Mouse (Mus musculus) lung, adult 2 months (tissue): ENCODE data around the gene Mical3. TPM values are rescaled to one million over a fixed set of nuclear protein-coding genes. Genes with fewer than 3 reads are reported as not detected.

Source experiments
- DNase-seq: peaks from one replicate; pipeline ENCODE4 v3.0.0; 2022
- H3K4me1 ChIP-seq: fragments of 200-500 bp; 2 replicates; pipeline ENCODE4 v1.6.1; 2011; ENCODE audit warnings: low read length; ENCODE audit not compliant: control insufficient read depth, insufficient read depth
- H3K4me3 ChIP-seq: fragments of 200-500 bp; replicated peaks from 2 replicates; pipeline ENCODE3; 2011; ENCODE audit warnings: low read depth, mild to moderate bottlenecking, control low read depth, low read length; ENCODE audit errors: extremely low read depth
- CTCF ChIP-seq: fragments of 200-500 bp; IDR thresholded peaks from 2 replicates; pipeline ENCODE4 v1.5.1; 2011; ENCODE audit warnings: mild to moderate bottlenecking, low read length, control low read depth; ENCODE audit not compliant: insufficient read depth
- POLR2A ChIP-seq: fragments of 200-500 bp; IDR thresholded peaks from 2 replicates; pipeline ENCODE4 v1.6.1; 2011; ENCODE audit warnings: low read depth, mild to moderate bottlenecking, control low read depth, low read length, borderline replicate concordance; ENCODE audit errors: extremely low read depth
- WGBS: fragments of 180-500 bp; shearing (Covaris S2); methylation state at CpG from one replicate; pipeline ENCODE4 v1.1.7; 2018; 5-methylcytosine and 5-hydroxymethylcytosine counted together
- polyA plus RNA-seq: library from polyadenylated mRNA; depleted of rRNA; stranded (reverse); fragments of >200 nt; gene quantifications from 2 replicates; pipeline ENCODE4 v1.2.3, GENCODE M21; 2012; rRNA removed

Mical3 gene
- polyA plus RNA-seq: 17.8 and 24.3 TPM in 2 replicates

GRCm38 (mm10) chr6:121130773-121131172 lies at the start of gene Mical3:
TSS of gene Mical3 (minus strand) at chr6:121130999.
- 5% methylated on average over 17 of the region's 17 CpGs for WGBS
- H3K4me1 ChIP-seq: no peaks in the 10 kb centered on the region
- TF ChIP-seq CTCF (no peak), POLR2A (no peak)

GRCm38 (mm10) chr6:121179846-121180245 lies 49.0 kb upstream of the Mical3 start:
- 62% methylated on average over 7 of the region's 7 CpGs for WGBS
- no peak overlapping the region for H3K4me3 ChIP-seq
- peaks cover 4% of the 10 kb centered on the region; the same call in 1 of the 2 replicates for H3K4me1 ChIP-seq
- TF ChIP-seq POLR2A (no peak), CTCF (no peak)
- no peak for DNase-seq

More at GRCm38 (mm10) chr6:121130773-121131172, at the start of gene Mical3:
- peak within 1 kb of the TSS; percentile 31 for H3K4me3 ChIP-seq
- DNase-seq: no peak

DNA sequence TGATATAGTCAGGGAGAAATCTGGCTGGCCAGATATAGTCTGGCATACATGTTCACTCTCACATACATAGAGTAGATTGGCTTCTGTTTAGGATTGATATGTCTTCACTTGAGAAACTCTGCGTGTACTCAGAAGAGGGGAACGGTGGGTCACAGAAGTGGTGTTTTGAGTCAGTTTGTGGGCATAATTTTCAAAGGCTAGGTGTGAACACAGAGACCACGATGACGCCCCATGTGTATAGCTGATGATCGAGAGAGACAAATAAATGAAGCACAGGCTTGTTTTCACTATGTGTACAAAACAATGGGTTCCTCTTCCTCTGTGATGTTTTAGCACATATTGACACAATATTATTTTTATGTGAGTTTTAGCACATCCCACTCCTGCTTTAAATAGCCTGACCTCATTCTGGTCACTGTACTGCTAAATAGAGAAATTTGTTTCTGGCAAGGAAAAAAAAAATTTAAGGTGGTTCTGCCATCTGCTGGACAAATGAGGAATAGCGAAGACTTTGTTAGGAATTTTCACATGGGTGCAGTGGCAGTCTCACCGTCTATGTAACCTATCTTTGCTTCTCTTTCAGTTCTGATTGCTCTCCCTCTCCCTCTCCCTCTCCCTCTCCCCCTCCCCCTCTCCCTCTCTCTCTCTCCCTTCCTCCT lies 48.0 kb upstream of the Mical3 start:
- H3K4me3 ChIP-seq: no peak overlapping the region
- TF ChIP-seq CTCF: peak; percentile 36; the same call in 1 of the 2 replicates
- no peak for TF ChIP-seq POLR2A
- no peaks in the 10 kb centered on the region for H3K4me1 ChIP-seq
- DNase-seq: no peak
- 58% methylated on average over 7 of the region's 7 CpGs for WGBS

DNA sequence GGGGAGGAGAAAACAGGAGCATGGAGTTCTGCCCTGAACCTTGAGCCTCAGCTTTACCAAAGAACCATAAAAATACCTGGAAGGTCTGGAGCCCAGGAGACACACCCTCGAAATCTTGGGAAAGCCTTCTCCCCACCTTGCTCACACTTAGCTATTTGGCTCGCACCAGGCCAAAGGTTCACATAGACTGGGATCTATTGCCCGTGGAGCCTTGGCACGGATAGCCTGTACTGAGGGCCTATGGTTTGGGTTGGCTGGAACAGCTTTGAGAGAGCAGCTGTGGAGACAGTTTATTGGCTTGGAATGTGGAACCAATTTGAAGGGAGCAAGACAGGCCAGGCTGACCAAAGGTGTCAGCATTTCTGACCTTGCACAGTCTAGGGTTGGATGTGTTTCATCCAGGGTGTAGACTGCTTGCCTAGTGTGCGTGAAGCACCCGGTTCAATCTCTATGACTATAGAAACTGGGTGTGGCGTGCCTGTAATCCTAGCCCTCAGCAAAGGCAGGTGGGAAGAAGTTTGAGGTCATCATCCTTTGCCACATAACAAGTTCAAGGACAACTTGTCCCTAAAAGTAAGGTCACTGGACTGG lies 46.4 kb upstream of the Mical3 start:
- no peak overlapping the region for H3K4me3 ChIP-seq
- WGBS: 76% methylated on average over 7 of the region's 7 CpGs
- no peaks in the 10 kb centered on the region for H3K4me1 ChIP-seq
- no peak for DNase-seq
- TF ChIP-seq POLR2A (no peak), CTCF (no peak)

DNA sequence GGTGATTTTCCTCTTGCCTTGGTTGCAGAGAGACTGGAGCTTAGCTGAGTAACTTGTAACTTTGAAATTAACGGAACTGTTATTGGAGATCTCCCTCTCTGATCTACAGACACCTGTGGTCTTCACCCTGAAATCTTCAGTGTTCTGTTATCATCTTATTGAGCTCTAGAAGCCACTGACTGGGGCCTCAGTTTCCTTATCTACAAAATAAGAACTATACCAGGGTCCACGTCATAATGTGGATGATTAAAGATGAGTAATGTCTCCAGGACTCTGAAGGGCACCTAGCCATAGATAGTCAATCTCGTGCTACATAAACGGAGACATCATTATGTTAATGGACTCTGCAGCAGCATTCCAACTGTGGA lies 45.9 kb upstream of the Mical3 start:
- 82% methylated on average over 4 of the region's 4 CpGs for WGBS
- no peak for DNase-seq
- no peak for TF ChIP-seq CTCF
- TF ChIP-seq POLR2A: no peak
- Histone ChIP-seq H3K4me1 (no peaks in the 10 kb centered on the region), H3K4me3 (no peak overlapping the region)

- no peak overlapping the region for H3K4me3 ChIP-seq
- TF ChIP-seq CTCF: no peak
- TF ChIP-seq POLR2A: no peak
- H3K4me1 ChIP-seq: no peaks in the 10 kb centered on the region
- WGBS: 43% methylated on average over 14 of the region's 14 CpGs
- DNase-seq: no peak
These were observed 45.4 kb upstream of the Mical3 start for GRCm38 (mm10) chr6:121176011-121176730.

DNA sequence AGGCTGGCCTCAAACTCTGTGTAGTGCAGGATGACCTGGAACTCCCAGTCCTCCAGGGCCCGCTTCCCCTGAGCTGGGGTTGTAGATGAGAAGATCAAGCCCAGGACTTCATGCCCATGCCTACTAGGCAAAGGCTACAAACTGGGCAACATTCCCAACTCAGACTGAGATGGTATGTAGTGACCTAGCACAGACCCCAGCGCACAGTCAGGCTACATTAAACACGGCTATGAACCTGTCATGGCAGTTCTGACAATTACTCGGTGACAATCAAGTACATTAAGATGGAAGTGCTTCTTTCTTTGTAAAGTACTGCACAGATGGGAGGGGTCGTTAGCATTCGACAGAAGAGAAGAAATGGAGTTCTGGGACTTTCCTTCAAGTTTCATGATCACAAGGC lies 44.0 kb upstream of the Mical3 start:
- Histone ChIP-seq H3K4me3 (no peak overlapping the region), H3K4me1 (no peaks in the 10 kb centered on the region)
- 95% methylated on average over 6 of the region's 6 CpGs for WGBS
- DNase-seq: no peak
- TF ChIP-seq POLR2A (no peak), CTCF (no peak)

GRCm38 (mm10) chr6:121173471-121173870 lies 42.7 kb upstream of the Mical3 start:
- H3K4me1 ChIP-seq: no peaks in the 10 kb centered on the region
- 41% methylated on average over 5 of the region's 5 CpGs for WGBS
- TF ChIP-seq POLR2A: no peak
- TF ChIP-seq CTCF: no peak
- no peak for DNase-seq
- H3K4me3 ChIP-seq: no peak overlapping the region

- Histone ChIP-seq H3K4me3 (no peak overlapping the region), H3K4me1 (no peaks in the 10 kb centered on the region)
- TF ChIP-seq CTCF: no peak
- no peak for TF ChIP-seq POLR2A
- DNase-seq: no peak
- WGBS: 51% methylated on average over 6 of the region's 6 CpGs
These were observed 40.3 kb upstream of the Mical3 start for GRCm38 (mm10) chr6:121171102-121171501.

- no peak for TF ChIP-seq POLR2A
- TF ChIP-seq CTCF: no peak
- Histone ChIP-seq H3K4me1 (no peaks in the 10 kb centered on the region), H3K4me3 (no peak overlapping the region)
- 80% methylated on average over 7 of the region's 7 CpGs for WGBS
- no peak for DNase-seq
These were observed 36.7 kb upstream of the Mical3 start for GRCm38 (mm10) chr6:121167381-121167975.
